Mouse (Mus musculus) c-Kit-positive CD71-positive TER-119-positive erythroid progenitor cells, embryonic 14.5 days (primary cell): Measurements from ENCODE around the gene Tpd52l2.
"Not testable (repeated sequence)": the region's sequence is repeated elsewhere in the genome, so short reads cannot be mapped to it uniquely, and the experiment has no call there.

ENCODE experiments used
- DNase-seq: peaks from one replicate; pipeline ENCODE4 v3.0.0-alpha.2; 2013; ENCODE audit warnings: low spot score

The Tpd52l2 gene

DNA sequence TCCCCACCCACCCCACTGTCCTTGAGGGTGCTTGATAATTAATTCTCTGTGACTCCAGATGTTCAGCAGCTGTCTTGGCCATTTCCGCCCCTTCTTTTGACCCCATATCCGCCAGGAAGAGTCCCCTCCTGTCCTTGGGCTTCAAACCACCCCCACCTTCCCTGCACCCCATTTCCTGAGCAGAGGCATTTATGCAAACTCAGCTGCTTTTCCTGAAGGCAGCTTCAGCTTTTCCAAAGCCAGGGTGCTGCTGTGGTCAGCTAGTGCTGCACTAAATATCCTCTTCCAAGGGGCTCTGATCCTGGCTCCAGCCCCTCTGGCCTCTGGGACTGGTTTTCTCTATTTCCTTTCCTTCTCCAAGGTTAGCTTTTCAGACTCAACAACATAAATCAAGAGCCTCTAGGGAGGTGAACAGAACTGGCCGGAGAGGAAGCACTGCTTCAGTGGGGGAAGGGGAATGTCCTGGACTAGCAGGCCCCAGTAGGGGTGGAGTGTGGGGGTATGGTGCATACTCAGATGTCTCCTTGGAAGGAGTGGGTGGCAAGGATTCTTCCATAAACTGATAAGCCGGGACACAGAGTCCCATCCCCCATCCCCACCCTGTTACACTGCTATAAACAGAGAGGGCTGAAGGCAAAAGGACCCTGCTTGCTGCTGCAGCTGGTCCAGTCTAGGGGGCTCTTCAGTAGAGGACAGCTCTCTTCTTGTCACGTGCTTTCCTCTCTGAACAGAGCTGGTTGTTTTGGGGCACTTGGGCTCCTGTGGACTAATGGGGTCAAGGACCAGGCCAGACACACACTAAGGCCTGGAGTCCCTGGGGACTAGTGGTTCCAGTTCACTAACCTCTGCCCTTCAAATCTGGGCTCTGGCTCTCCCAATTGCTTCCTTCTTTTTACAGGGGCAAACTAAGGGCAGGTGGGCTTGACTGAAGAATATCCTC lies 9.3 kb upstream of the Tpd52l2 start:
- DNase-seq, result no peak

DNA sequence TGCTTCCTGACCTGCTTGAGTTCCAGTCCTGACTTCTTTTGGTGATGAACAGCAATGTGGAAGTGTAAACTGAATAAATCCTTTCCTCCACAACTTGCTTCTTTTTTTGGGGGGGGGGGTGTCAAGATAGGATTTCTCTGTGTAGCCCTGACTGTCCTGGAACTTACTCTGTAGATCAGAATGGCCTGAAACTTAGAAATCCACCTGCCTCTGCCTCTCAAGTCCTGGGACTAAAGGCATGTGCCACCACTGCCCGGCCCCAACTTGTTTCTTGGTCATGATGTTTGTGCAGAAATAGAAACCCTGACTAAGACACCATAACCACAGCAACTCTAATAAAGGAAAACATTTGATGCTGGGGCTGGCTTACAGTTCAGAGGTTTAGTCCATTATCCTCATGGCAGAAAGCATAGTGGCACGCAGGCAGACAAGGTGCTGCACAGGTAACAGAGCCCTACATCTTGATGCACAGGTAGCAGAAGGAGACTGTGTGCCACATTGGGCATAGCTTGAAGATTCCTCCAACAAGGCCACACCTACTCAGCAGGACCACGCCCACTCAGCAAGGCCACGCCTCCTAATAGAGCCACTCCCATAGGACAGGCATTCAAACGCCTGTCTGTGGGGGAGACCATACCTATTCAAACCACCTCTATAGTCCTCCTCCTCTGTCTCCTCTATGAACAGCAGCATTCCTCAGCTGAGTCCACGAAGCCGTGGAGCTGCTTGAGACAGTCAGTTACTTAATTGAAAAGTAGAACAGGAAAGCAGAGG lies 5.3 kb upstream of the Tpd52l2 start:
- peak; percentile 83 for DNase-seq

DNA sequence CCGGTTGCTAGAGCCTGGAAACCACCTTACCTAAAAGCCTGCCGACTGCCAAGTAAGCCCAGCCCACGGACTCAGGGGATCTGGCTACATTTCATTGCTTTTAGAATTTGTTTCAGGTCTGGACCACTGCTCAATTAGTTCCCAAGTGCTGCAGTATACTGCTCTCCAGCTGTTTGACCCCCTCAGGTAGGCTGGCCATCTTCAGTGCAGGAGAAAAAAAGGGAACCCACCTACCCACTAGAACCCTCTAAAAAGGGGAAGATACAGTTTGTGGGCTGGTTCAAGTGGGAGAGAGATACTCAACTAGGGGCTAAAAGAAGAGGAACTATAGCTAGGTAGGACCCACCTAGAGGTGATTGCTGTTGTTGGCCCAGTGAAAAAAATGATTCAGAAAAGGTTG lies 4.7 kb upstream of the Tpd52l2 start:
- no peak for DNase-seq

DNA sequence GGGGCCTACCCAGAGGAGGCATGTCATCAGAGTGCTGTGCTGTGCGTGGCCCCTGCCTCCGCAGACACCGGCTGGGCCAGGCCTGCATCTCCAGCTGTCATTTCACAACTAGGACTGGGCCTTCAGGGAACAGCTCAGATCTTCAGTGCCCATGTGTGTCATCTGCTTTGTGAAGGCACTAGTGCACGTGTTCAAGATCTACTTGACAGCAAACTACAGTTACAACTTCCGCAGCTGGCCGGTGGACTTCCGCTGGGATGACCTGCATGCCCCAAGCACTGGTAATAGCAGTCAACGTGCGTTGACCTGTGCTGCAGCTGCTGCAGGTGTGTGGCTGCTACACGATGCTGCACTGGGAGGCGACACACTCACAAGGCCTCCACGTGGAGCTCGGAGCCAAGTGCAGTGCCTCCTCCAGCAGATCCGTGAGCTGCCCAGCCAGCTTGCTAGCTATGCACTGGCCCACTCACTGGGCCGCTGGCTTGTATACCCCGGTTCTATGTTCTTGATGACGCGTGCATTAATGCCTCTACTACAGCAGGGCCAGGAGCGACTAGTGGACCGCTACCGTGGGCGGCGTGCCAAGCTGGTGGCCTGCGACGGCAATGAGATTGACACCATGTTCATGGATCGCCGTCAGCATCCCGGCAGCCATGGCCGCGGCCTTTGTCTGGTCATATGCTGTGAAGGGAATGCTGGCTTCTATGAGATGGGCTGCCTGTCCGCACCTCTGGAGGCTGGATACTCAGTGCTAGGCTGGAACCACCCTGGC lies 3.6 kb upstream of the Tpd52l2 start, which contains the start of gene Abhd16b:
Gene Abhd16b, plus strand, starts transcription at position 51 of the 772 bp plus-strand sequence.
- DNase-seq, result no peak

DNA sequence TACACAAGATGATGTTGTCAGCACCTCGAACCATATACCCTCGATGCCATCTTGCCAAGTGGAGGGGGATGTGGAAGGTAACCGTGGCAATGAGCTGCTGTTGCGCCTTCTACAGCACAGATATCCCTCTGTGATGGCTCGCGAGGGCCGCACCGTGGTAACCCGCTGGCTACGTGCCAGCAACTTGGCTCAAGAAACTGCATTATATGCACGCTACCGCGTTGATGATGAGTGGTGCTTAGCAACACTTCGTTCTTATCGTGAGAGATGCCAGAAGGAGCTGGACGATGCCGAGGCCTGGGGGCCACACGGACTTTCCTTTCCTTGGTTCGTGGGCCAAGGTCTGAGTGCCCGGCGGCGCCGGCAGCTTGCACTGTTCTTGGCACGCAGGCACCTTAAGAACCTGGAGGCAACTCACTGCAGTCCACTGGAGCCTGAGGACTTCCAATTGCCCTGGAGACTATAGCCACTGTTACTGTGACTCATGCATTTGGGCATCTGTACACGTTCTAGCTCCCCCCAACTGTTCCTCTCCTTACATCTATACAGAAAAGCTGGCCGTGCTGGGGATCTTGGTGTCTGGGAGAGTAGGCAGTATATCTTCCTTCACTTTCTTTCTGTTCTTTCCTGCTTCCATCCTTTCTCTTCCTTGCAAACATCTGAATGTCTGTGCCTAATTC lies 2.5 kb upstream of the Tpd52l2 start:
- DNase-seq, result no peak

DNA sequence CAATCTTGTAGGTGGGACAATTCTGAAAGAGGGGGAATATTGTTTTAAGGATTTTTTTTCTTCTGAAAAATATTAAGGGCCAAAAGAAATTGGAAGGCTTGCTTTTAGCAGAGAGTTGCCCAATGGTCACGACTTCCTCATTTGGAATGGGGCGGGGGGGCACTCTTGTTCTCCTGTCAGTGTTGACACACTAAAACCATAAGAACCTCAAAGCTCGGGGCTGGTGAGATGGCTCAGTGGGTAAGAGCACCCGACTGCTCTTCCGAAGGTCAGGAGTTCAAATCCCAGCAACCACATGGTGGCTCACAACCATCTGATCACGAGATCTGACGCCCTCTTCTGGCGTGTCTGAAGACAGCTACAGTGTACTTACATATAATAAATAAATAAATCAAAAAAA lies 1.1 kb upstream of the Tpd52l2 start:
- DNase-seq, result not testable (repeated sequence)

DNA sequence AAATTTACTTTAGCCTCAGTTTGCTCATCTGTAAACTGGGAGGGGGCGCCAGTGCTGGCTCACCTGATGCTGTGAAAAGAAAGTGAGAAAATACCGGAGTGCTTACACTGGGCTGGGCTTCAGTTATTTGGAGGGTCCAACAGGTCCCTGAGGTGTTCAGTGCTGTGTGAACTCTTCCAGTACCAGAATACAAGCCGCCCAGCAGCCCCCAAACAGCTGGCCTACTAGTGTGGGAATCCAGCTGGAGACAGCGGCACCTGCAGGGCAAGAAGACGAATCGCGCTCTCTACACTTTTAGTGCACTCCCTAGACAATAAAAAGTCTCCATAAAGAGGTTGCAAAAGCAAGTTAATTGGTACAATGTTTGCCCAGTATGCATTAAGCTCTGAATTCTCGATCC lies 661 bp upstream of the Tpd52l2 start:
- peak; percentile 72 for DNase-seq

DNA sequence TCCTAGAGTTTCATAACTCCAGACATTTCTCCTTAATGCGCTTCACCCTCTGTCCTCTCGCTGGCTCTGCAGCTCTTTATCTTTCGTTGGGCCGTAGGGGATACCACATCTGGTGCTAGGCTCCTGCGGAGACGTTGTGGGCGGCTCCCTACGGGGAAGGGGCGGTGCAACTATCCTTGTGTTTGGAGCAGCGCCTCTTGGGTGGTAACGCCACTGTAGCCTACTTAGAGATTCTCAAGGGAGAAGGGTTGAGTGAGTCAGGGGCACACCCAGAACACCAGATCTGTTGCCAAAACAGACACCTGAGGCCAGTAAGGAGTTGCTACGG lies 570 bp downstream of the Tpd52l2 start:
- peak; percentile 83 for DNase-seq

DNA sequence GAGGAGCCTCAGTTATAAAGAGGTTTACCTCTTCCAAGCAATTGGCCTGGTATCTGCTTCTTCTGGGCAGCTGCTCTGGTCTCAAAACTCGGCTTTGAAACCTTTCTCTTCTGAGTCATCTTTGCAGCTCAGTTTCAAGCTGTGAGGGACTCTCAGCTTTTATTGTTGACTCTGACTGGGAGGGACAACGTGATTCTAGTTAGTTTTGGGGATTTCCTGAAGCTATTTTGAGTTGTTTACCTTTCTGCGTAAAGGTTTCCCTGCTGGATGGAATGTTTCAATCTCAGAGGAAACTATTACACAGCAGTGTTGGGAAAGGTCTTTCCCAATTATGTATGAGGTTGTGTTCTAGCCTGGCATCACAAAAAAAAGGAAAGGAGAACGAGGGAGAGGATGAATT lies 1.7 kb downstream of the Tpd52l2 start:
- DNase-seq, result no peak

DNA sequence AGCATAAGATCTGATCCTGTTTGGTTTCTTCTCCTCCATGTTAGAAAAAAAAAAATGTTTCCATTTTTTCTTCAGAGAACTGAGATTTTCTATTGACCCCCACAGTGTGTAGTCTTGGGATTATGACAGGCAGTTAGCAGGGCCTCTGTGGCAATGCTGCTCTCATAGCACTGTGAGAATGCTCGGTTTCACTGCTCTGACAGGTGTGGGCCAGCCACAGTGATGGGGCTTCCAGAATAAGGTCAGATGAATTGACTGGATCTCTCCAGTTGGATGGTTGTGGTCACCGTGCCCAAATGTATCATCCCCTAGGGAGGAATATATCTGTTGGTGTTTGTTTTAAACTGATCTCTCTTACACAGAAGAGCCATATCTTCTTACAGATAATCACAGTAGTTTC lies 12.2 kb downstream of the Tpd52l2 start:
- DNase-seq, result no peak

DNA sequence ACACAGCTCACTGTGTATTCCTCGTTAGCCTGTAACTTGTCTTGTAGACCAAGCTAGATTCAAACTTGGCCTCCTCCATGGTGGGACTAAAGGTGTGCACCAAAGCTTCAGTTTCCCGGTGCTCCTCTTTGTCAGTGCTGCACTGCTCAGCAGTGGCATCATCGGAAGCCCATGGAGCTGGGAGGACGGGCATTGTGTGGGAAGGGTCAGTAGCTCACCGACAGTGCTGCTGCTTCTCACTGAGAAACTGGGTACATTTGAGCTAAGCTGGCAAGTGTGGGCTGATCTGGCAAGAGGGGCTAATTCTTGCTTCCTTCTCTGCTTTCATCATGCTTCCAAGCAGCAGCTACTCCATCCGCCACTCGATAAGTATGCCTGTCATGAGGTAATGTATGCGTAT lies 14.3 kb downstream of the Tpd52l2 start:
- no peak for DNase-seq

DNA sequence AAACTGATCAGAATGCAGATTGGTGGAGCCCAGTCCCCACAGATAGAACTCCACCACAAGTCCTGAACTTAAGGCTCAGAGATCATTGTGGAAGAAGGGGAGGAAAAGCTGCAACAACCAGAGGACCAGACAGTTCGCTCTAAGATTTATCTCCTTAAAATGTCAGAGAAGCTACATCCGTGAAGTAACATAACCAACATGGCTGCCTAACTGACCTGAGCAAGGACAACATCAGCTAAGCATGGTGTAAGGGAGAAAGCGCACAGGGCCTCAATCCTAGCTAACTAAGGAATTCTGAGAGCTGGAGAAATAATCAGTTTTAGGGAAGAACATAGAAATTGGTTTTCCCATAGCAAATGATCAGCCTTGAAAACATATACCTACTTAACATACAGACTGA lies 22.3 kb downstream of the Tpd52l2 start:
- DNase-seq, result peak; percentile 23

DNA sequence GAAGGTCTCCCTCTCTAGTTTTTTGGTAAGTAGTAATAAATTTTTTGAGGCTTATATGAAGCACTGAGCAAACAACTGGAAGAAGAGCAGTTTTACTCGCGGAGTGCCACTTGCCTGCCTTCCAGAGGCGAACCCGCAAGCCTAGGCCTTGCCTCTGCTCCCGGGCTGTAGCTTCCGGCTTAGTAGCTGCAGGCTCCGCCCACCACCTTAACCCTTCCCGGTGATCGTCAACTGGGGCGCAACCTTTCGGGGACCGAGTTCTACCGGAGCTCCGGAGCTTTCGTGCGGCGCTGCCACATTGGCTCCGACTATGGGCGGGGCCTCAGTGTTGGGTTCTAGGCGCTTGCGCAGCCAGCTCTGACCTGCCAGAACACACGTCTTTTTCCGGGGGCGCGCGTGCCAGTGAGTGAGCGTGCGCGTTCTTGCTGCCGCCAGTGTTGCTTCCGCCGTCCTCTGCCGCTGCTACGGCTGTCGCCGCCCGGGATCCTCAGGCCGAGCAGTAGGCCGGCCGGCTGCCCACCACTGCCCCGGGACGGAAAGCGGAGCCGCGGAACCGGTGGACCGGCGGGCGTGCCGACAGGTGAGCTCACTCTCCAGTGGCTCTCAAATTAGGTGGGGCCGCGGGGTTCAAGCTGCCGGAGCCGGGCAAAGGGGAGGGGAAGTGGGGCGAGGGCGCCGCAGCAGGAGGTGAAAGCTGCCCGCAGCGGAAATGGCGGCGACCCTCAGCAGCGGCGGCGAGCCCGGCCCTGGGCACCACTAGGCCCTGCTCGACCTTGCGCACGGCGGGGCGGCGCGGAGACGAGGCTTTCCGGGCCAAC lies 23.4 kb downstream of the Tpd52l2 start, which contains the start of gene Dnajc5:
Gene Dnajc5, plus strand, starts transcription at position 368 of the 818 bp plus-strand sequence.
- DNase-seq, result peak; percentile 98

DNA sequence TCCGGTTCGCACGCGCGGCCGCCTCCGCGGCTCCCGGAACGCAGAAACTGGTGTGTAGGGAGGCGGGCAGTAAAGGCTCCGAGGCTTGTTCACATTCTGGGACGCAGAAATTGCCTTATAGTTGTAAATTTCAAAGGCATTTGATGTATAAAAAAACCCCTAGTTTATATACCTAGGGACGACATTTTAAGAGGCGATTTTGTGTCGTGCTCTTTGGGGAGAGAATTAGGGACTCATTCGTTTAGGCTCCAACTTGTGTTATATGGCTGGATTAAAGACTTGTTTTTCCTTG lies 23.9 kb downstream of the Tpd52l2 start:
- no peak for DNase-seq

DNA sequence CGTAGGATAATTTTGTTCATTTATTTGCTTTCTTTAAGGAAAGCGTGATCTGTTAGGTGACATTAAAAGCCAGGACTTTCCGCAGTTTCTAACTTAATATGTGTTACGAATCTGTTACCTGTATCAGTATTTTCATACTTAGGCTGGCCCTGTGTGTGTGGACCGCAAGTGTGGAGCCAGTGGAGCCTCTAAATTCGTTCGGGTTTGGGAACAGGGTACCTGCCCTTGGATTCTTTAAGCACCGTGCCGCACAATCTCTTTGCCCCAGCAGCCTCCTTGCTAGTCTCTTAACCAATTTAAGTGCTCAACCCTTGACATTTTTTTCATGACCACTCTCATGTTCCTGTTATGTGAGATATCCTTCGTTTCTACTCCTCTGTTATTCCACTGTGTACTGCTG lies 24.5 kb downstream of the Tpd52l2 start:
- DNase-seq, result no peak

DNA sequence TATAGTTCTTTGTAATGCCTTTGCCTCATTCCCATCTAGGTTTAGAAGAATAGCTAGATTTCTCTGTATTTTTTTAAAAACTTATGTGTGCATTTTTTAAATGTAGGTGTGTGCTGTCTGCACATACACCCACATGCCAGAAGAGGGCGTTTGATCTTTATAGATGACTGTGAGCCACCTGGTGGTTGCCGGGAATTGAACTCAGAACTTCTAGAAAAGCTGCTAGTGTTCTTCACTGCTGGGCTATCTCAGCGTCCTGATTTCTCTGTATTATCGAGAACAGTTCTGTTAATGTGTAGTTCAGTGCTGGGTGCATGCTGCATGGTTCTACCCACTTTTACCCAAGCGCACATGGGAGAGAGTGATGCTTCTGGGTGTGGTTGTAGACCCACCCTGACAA lies 25.9 kb downstream of the Tpd52l2 start:
- DNase-seq, result peak; percentile 70

DNA sequence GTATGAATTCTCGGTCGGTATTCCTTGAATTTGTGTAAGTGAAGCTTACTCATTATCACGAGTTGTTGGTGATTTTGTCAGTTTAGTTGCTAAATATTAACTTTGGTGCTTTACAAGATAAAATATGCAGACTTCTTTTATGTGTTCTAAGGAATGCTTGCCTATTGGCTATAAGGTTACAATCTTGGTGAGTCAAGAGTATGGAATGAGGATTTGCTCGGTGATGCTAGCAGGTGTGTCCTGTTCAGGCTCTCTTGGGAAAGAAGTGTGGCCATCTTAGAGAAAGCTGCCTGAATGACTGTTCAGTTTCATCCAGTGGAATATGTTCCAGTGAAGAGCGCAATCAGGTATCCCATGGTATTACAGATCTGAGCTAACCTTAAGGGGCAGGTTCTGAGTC lies 28.6 kb downstream of the Tpd52l2 start:
- no peak for DNase-seq

DNA sequence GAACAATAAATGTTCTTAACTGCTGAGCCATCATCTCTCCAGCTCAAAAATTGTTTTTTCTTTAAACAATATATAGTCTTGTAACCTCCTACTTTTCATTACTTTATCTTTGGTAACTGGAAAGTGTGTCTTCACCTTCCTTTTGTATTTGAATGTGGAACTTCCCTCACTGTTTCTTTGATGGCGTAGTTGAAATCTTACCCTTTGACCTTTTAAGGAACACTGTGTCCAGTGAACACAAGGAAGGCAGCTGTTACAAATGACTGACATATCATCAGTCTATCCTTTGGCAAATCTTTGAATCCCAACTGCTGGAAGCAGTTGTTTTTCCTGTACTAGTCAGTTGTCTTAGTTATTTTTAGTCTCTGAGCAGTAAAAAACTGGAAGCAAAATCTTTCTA lies 32.1 kb downstream of the Tpd52l2 start:
- no peak for DNase-seq

DNA sequence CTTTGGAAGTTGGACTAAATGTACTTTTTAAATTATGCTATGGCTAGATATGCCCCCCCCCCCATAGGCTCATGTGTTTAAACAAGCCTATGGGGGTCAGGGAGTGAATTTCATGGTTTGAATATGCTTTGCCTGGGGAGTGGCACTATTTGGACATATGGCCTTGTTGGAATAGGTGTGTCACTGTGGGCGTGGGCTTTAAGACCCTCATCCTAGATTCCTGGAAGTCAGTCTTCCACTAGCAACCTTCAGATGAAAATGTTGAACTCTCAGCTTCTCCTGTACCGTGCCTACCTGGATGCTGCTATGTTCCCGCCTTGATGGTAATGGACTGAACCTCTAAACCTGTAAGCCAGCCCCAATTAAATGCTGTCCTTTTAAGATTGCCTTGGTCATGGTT lies 35.6 kb downstream of the Tpd52l2 start:
- no peak for DNase-seq

DNA sequence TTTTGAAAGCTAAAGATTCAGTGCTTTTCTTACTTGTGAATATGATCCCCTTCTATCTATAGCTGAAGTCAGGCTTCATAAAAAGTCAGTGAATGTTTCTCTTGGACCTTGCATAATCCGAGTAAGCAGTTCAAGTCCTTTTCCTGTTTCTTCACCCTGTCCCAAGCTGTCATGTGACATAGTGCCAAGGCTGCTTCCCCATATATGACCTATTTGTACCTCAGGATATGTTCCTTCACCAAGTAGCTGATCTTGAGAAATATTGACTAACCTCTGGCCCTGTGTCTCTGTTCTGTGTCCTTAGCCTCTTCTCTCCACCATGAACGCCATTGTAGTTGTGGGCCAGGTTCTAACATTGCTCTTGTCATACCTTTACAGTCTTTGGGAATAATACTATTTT lies 39.5 kb downstream of the Tpd52l2 start:
- DNase-seq, result no peak

DNA sequence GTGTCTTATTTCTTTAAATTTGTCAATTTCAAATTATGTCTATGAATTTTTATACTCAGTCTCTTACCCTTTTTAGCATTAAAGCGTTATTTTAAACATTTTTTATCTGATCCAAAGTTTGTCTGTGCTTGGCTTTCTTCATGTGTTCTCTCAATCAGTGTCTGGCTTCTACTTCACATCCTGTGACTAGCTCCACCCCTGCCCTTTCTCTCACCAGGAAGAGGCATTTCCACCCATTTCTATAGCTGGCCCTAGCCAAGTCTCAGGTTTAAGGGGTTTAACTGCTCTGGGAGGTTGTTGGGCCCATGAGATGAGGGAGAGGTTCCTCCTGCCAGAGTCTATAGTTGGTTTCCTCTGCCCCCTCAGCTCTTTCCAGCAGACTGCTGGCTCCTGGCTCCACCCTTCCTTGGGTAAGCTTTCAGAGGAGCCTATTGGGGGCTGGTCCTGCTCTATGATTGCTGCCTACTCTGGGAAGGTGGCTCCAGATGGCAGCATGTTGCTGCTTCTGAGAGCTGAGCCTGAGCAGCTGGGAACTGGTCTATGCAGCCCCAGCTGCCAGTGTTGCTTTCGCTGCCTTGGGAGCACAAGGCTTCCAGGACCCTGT lies 40.6 kb downstream of the Tpd52l2 start:
- DNase-seq, result no peak
